Mouse (Mus musculus): ENCODE results near the gene Sprr1a.
A peak's percentile ranks its signal among the peaks of the same experiment; 100 is the strongest.
"Not testable (repeated sequence)": the region's sequence is repeated elsewhere in the genome, so short reads cannot be mapped to it uniquely, and the experiment has no call there.

Gene Sprr1a

GRCm38 (mm10) chr3:92485863-92486262 is at the start of gene Sprr1a:
Gene Sprr1a (minus strand): TSS chr3:92485895.
- no peak for DNase-seq (ENCODE audit: low read depth, low spot score)

GRCm38 (mm10) chr3:92534411-92534810 is 48.7 kb upstream of the Sprr1a start, which contains the start of gene 2310046K23Rik:
Gene 2310046K23Rik (minus strand): TSS chr3:92534511.
- no peak for DNase-seq (ENCODE audit: low read depth, low spot score)

GRCm38 (mm10) chr3:92512325-92512724 is 26.6 kb upstream of the Sprr1a start:
- DNase-seq (ENCODE audit: low read depth, low spot score), result peak; percentile 30

GRCm38 (mm10) chr3:92510786-92511185 is 25.1 kb upstream of the Sprr1a start:
- peak; percentile 47 for DNase-seq (ENCODE audit: low read depth, low spot score)

- DNase-seq (ENCODE audit: low read depth, low spot score), result no peak
These were observed 22.5 kb upstream of the Sprr1a start for GRCm38 (mm10) chr3:92508185-92508584.

GRCm38 (mm10) chr3:92503528-92503927 is 17.8 kb upstream of the Sprr1a start:
- DNase-seq (ENCODE audit: low read depth, low spot score), result no peak

- no peak for DNase-seq (ENCODE audit: low read depth, low spot score)
These were observed 14.7 kb upstream of the Sprr1a start, which contains the start of gene Sprr4 for GRCm38 (mm10) chr3:92500393-92500792. Gene Sprr4 (minus strand): TSS chr3:92500493.

GRCm38 (mm10) chr3:92490262-92490661 is 4.6 kb upstream of the Sprr1a start:
- DNase-seq (ENCODE audit: low read depth, low spot score), result not testable (repeated sequence)

GRCm38 (mm10) chr3:92486307-92486706 is 612 bp upstream of the Sprr1a start:
- no peak for DNase-seq (ENCODE audit: low read depth, low spot score)

GRCm38 (mm10) chr3:92481249-92481648 is 4.4 kb downstream of the Sprr1a start:
- DNase-seq (ENCODE audit: low read depth, low spot score), result peak; percentile 48

GRCm38 (mm10) chr3:92470111-92470510 is 15.6 kb downstream of the Sprr1a start:
- no peak for DNase-seq (ENCODE audit: low read depth, low spot score)

GRCm38 (mm10) chr3:92467424-92467823 is 18.3 kb downstream of the Sprr1a start:
- DNase-seq (ENCODE audit: low read depth, low spot score), result no peak

- no peak for DNase-seq (ENCODE audit: low read depth, low spot score)
These were observed 19.1 kb downstream of the Sprr1a start for GRCm38 (mm10) chr3:92466576-92466975.

GRCm38 (mm10) chr3:92458620-92459019 is 27.1 kb downstream of the Sprr1a start, which contains the start of gene Sprr3:
Gene Sprr3 (minus strand): TSS chr3:92458720.
- no peak for DNase-seq (ENCODE audit: low read depth, low spot score)

- no peak for DNase-seq (ENCODE audit: low read depth, low spot score)
These were observed 30.5 kb downstream of the Sprr1a start for GRCm38 (mm10) chr3:92455151-92455550.

- no peak for DNase-seq (ENCODE audit: low read depth, low spot score)
These were observed 45.5 kb downstream of the Sprr1a start for GRCm38 (mm10) chr3:92440177-92440576.

GRCm38 (mm10) chr3:92438689-92439088 is 47.0 kb downstream of the Sprr1a start, which contains the start of gene Sprr1b:
Gene Sprr1b (minus strand): TSS chr3:92438789.
- no peak for DNase-seq (ENCODE audit: low read depth, low spot score)
